In the genomic region with DNA sequence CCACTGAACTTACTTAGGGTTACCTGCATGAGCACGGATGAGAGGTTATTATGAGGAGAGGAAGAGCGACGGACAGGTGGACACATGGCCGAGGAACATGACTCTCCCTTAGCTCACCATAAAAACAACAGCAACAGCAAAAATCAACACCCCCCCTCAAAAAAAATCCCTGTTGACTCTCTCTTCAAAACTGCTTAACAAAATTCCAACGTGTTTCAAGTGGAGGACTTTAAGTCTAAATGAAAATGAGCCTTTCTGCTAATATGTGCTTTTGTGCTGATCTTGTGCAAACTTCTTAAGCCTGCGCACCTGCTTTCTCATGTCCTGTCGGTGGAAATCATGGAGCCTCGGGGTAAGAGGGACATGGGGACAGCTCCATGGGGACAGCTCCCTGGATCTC, we compare ENCODE assay signal across 23 mouse cellular contexts.
DNase-seq lines count a peak whose midpoint lies in the region; ATAC-seq and TF ChIP-seq lines count a peak whose summit lies in the region.
"Had no signal": no experiment of that assay in that cellular context is flagged by ENCODE, and none has a peak within 500 bp of the region (broad histone marks: within the 10 kb centered on the region; RNA-seq: fewer than 3 reads in every experiment).

No protein-coding gene starts in this region.

- WGBS in lung, embryonic 14.5 days: 57% methylated on average over 8 of the region's 8 CpGs
- 57% methylated on average over 8 of the region's 8 CpGs for WGBS in lung, embryonic 16.5 days
- 78% methylated on average over 8 of the region's 8 CpGs for whole genome bisulfite sequencing in stomach, embryonic 16.5 days
- WGBS in stomach, postnatal 0 days: 74% methylated on average over 8 of the region's 8 CpGs

- no peak overlapping the region for H3K4me2 ChIP-seq in lung, embryonic 14.5 days
- H3K4me2 ChIP-seq in lung, embryonic 16.5 days (ENCODE audit: low read depth, low read length): no peak overlapping the region
- no peak overlapping the region for H3K4me2 ChIP-seq in stomach, embryonic 16.5 days (ENCODE audit: low read depth, low read length)
- H3K4me2 ChIP-seq in stomach, postnatal 0 days (replicated peaks; ENCODE audit: low read depth): no peak overlapping the region
- H3K4me2 ChIP-seq: embryonic facial prominence, embryonic 12.5 days; forebrain, embryonic 13.5 days; forebrain, embryonic 15.5 days had no signal

- peak overlapping the region; percentile 46; the same call in 1 of the 2 replicates for H3K27ac ChIP-seq in lung, embryonic 14.5 days (ENCODE audit: low read depth)
- peak overlapping the region; percentile 78 for H3K27ac ChIP-seq in lung, embryonic 16.5 days (ENCODE audit: low read length)
- H3K27ac ChIP-seq in stomach, embryonic 16.5 days (ENCODE audit: low read length): peak overlapping the region; percentile 6; the same call in 1 of the 2 replicates
- no peak overlapping the region for H3K27ac ChIP-seq in stomach, postnatal 0 days (replicated peaks)
- H3K27ac ChIP-seq: embryonic facial prominence, embryonic 10.5 days; embryonic facial prominence, embryonic 12.5 days; forebrain, embryonic 13.5 days; forebrain, embryonic 15.5 days had no signal

- no peaks in the 10 kb centered on the region for H3K36me3 ChIP-seq in lung, embryonic 14.5 days (ENCODE audit: insufficient read depth)
- H3K36me3 ChIP-seq in lung, embryonic 16.5 days (ENCODE audit: control insufficient read depth, insufficient read depth, low read length): no peaks in the 10 kb centered on the region
- H3K36me3 ChIP-seq in stomach, embryonic 16.5 days (ENCODE audit: control insufficient read depth, insufficient read depth, low read length): no peaks in the 10 kb centered on the region
- H3K36me3 ChIP-seq in stomach, postnatal 0 days (ENCODE audit: control insufficient read depth, insufficient read depth, low read length): no peaks in the 10 kb centered on the region
- H3K36me3 ChIP-seq: embryonic facial prominence, embryonic 10.5 days; embryonic facial prominence, embryonic 12.5 days; forebrain, embryonic 15.5 days; G1E had no signal

- H3K9ac ChIP-seq in lung, embryonic 14.5 days: no peak overlapping the region
- no peak overlapping the region for H3K9ac ChIP-seq in lung, embryonic 16.5 days (ENCODE audit: low read length)
- no peak overlapping the region for H3K9ac ChIP-seq in stomach, embryonic 16.5 days (ENCODE audit: low read length)
- no peak overlapping the region for H3K9ac ChIP-seq in stomach, postnatal 0 days (ENCODE audit: low read length)
- H3K9ac ChIP-seq: embryonic facial prominence, embryonic 12.5 days; forebrain, embryonic 13.5 days; forebrain, embryonic 15.5 days had no signal

- H3K4me1 ChIP-seq in lung, embryonic 14.5 days (ENCODE audit: insufficient read depth): peaks cover 5% of the 10 kb centered on the region
- H3K4me1 ChIP-seq in lung, embryonic 16.5 days (replicated peaks; ENCODE audit: control insufficient read depth, insufficient read depth, low read length): peaks cover 34% of the 10 kb centered on the region
- H3K4me1 ChIP-seq in stomach, embryonic 16.5 days (ENCODE audit: control insufficient read depth, insufficient read depth, low read length): peaks cover 30% of the 10 kb centered on the region
- peaks cover 2% of the 10 kb centered on the region; the same call in 1 of the 2 replicates for H3K4me1 ChIP-seq in stomach, postnatal 0 days (replicated peaks; ENCODE audit: control insufficient read depth, insufficient read depth)

- no peak for DNase-seq in lung, embryonic 14.5 days
- no peak for DNase-seq in lung, postnatal 14 days
- DNase-seq in lung, postnatal 10 days: no peak
- DNase-seq in stomach, postnatal 0 days (ENCODE audit: low spot score): no peak
- DNase-seq: adrenal gland, adult 8-10 months; adrenal gland, postnatal 14 days; adrenal gland, postnatal 36 days; B cell, adult 2 months; cerebellum, adult 11-12 months; cerebellum, adult 2 months; cerebellum, adult 9-10 months; cerebellum, postnatal 10 days; cerebellum, postnatal 25 days had no signal

- H3K9me3 ChIP-seq in lung, embryonic 14.5 days (ENCODE audit: low read depth, low read length): no peaks in the 10 kb centered on the region
- H3K9me3 ChIP-seq in lung, embryonic 16.5 days (ENCODE audit: control insufficient read depth, low read length): no peaks in the 10 kb centered on the region
- H3K9me3 ChIP-seq in stomach, embryonic 16.5 days (replicated peaks; ENCODE audit: control insufficient read depth, low read length): no peaks in the 10 kb centered on the region
- H3K9me3 ChIP-seq in stomach, postnatal 0 days (ENCODE audit: control insufficient read depth, low read length): no peaks in the 10 kb centered on the region
- H3K9me3 ChIP-seq: embryonic facial prominence, embryonic 10.5 days; embryonic facial prominence, embryonic 12.5 days; forebrain, embryonic 13.5 days; forebrain, embryonic 15.5 days had no signal

- TF ChIP-seq EP300 in stomach, postnatal 0 days (optimal IDR thresholded peaks at IDR 0.05): no peak

- H3K27me3 ChIP-seq in lung, embryonic 14.5 days (ENCODE audit: insufficient read depth, low read length): no peaks in the 10 kb centered on the region
- no peaks in the 10 kb centered on the region for H3K27me3 ChIP-seq in lung, embryonic 16.5 days (ENCODE audit: control insufficient read depth, insufficient read depth, low read depth, low read length)
- H3K27me3 ChIP-seq in stomach, embryonic 16.5 days (ENCODE audit: control insufficient read depth, insufficient read depth, low read length): no peaks in the 10 kb centered on the region
- H3K27me3 ChIP-seq in stomach, postnatal 0 days (ENCODE audit: control insufficient read depth, insufficient read depth, low read length): no peaks in the 10 kb centered on the region
- H3K27me3 ChIP-seq: embryonic facial prominence, embryonic 12.5 days; forebrain, embryonic 15.5 days; Patski had no signal

- ATAC-seq in lung, embryonic 14.5 days (ENCODE audit: insufficient read depth): no peak
- no peak for ATAC-seq in lung, embryonic 16.5 days (ENCODE audit: low read depth)
- ATAC-seq in stomach, embryonic 16.5 days (ENCODE audit: insufficient read depth, low FRiP score): no peak
- ATAC-seq in stomach, postnatal 0 days (ENCODE audit: low FRiP score, low TSS enrichment): no peak
- ATAC-seq: activated CD4-positive, CD25-positive, alpha-beta regulatory T cell, adult 4 months; CD4-positive, CD25-positive, alpha-beta regulatory T cell, adult 4 months; forebrain, embryonic 13.5 days; forebrain, embryonic 15.5 days; Patski had no signal

- TF ChIP-seq CTCF in lung, embryonic 14.5 days (IDR thresholded peaks at IDR 0.05; ENCODE audit: low read depth): no peak
- TF ChIP-seq CTCF in stomach, postnatal 0 days (IDR thresholded peaks at IDR 0.05; ENCODE audit: low read depth): no peak

- H3K4me3 ChIP-seq in lung, embryonic 14.5 days (ENCODE audit: low read depth, low read length): no peak overlapping the region
- H3K4me3 ChIP-seq in lung, embryonic 16.5 days (ENCODE audit: low read length): no peak overlapping the region
- H3K4me3 ChIP-seq in stomach, embryonic 16.5 days (replicated peaks; ENCODE audit: low read length): no peak overlapping the region
- no peak overlapping the region for H3K4me3 ChIP-seq in stomach, postnatal 0 days (ENCODE audit: low read depth, low read length)
- H3K4me3 ChIP-seq: embryonic facial prominence, embryonic 10.5 days; embryonic facial prominence, embryonic 12.5 days; forebrain, embryonic 13.5 days; forebrain, embryonic 15.5 days had no signal
